Mouse (Mus musculus) embryonic facial prominence, embryonic 10.5 days (tissue): ENCODE measurements around the gene Ntmt1. TPM values are rescaled to one million over a fixed set of nuclear protein-coding genes. Genes with fewer than 3 reads are reported as not detected.

Experiments
- DNase-seq: peaks from one replicate; pipeline ENCODE4 v3.0.0-alpha.2; 2017; ENCODE audit warnings: low spot score
- H3K27ac ChIP-seq: fragments of 300-500 bp; sonication (generic); replicated peaks from 2 replicates; pipeline ENCODE4 v1.5.1; 2016; ENCODE audit warnings: mild to moderate bottlenecking
- H3K27me3 ChIP-seq: fragments of 300-500 bp; sonication (generic); replicated peaks from 2 replicates; pipeline ENCODE4 v1.6.1; 2016; ENCODE audit warnings: low read depth, mild to moderate bottlenecking; ENCODE audit not compliant: poor library complexity, severe bottlenecking
- H3K36me3 ChIP-seq: fragments of 300-500 bp; sonication (generic); replicated peaks from 2 replicates; pipeline ENCODE4 v1.6.1; 2016; ENCODE audit warnings: mild to moderate bottlenecking, moderate library complexity
- H3K4me1 ChIP-seq: fragments of 300-500 bp; sonication (generic); 2 replicates; pipeline ENCODE4 v1.6.1; 2016
- H3K4me3 ChIP-seq: fragments of 300-500 bp; sonication (generic); 2 replicates; pipeline ENCODE4 v1.5.1; 2016; ENCODE audit warnings: mild to moderate bottlenecking, moderate library complexity
- H3K9me3 ChIP-seq: fragments of 300-500 bp; sonication (generic); 2 replicates; pipeline ENCODE4 v1.6.1; 2016; ENCODE audit warnings: mild to moderate bottlenecking
- WGBS: fragments of 180-500 bp; shearing (Covaris S2); methylation state at CpG from one replicate; pipeline ENCODE4 v1.1.7; 2016; 5-methylcytosine and 5-hydroxymethylcytosine counted together
- polyA plus RNA-seq: library from polyadenylated mRNA; unstranded; fragments of >200 nt; fragmentation: Nextera tagmentation; extraction: Ambion mirVana; gene quantifications from 2 replicates; pipeline ENCODE4 v1.2.1, GENCODE M21; 2016

Ntmt1 gene
- polyA plus RNA-seq, 1 experiment from 2014 or later: 135 TPM

DNA sequence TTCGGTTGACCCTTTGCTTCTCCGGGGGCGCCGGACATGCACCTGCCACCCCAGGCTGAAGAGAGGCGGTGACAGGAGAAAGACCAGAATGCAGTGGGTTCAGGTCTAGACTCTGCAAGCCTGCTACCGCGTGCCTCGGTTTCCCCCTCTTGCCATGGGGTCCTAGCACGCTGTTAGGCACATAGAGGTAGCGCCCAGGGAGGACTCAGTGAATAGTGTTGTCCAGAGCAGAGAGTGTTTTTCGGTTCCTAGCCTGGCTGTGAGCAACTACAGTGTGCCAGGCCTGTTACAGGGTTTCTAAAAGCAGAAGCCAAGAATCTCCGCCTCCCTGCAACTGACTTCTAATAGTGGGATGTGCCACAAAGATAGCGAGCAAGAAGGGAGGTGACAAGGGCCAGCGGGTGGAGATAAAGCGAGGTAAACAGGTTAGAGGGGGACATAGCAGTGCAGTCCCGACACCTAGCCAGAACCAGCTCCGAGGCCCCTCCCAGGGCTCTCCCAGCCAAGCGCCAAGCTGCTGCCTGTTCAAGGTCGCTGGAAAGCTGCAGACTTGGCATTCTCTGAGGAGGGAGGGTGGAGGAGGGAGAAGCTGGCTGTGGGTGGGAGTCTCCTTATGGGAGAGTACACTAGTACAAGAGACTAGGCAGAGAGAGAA, 35.7 kb upstream of the Ntmt1 start:
- Histone ChIP-seq H3K9me3 (no peaks in the 10 kb centered on the region), H3K36me3 (no peaks in the 10 kb centered on the region), H3K4me1 (peaks cover 79% of the 10 kb centered on the region), H3K27me3 (peaks cover 18% of the 10 kb centered on the region; the same call in 1 of the 2 replicates), H3K27ac (peak overlapping the region; percentile 89), H3K4me3 (peak overlapping the region; percentile 67)
- 7% methylated on average over 19 of the region's 19 CpGs for WGBS
- peak; percentile 55 for DNase-seq

- Histone ChIP-seq H3K27ac (peak overlapping the region; percentile 89), H3K27me3 (peaks cover 18% of the 10 kb centered on the region; the same call in 1 of the 2 replicates), H3K4me1 (peaks cover 83% of the 10 kb centered on the region), H3K9me3 (no peaks in the 10 kb centered on the region), H3K4me3 (peak overlapping the region; percentile 67; the same call in 1 of the 2 replicates), H3K36me3 (no peaks in the 10 kb centered on the region)
- DNase-seq: peak; percentile 54
- WGBS: 39% methylated on average over 15 of the region's 15 CpGs
Observed at GRCm38 (mm10) chr2:30772581-30773312, 34.9 kb upstream of the Ntmt1 start.

- H3K27me3 ChIP-seq: peaks cover 18% of the 10 kb centered on the region; the same call in 1 of the 2 replicates
- DNase-seq: no peak
- no peaks in the 10 kb centered on the region for H3K36me3 ChIP-seq
- no peaks in the 10 kb centered on the region for H3K9me3 ChIP-seq
- peaks cover 83% of the 10 kb centered on the region for H3K4me1 ChIP-seq
- no peak overlapping the region for H3K4me3 ChIP-seq
- WGBS: 85% methylated on average over 8 of the region's 8 CpGs
- peak overlapping the region; percentile 89 for H3K27ac ChIP-seq
Observed at GRCm38 (mm10) chr2:30773313-30774005, 34.2 kb upstream of the Ntmt1 start.

GRCm38 (mm10) chr2:30775955-30776354, 31.7 kb upstream of the Ntmt1 start:
- no peak for DNase-seq
- Histone ChIP-seq H3K36me3 (no peaks in the 10 kb centered on the region), H3K4me1 (peaks cover 86% of the 10 kb centered on the region), H3K9me3 (no peaks in the 10 kb centered on the region), H3K4me3 (no peak overlapping the region), H3K27me3 (peaks cover 10% of the 10 kb centered on the region; the same call in 1 of the 2 replicates), H3K27ac (0 out of 2 replicates have a peak overlapping the region, but pooled peaks have one; percentile 1)
- 60% methylated on average over 3 of the region's 3 CpGs for WGBS

- DNase-seq: no peak
- peaks cover 10% of the 10 kb centered on the region; the same call in 1 of the 2 replicates for H3K27me3 ChIP-seq
- no peaks in the 10 kb centered on the region for H3K9me3 ChIP-seq
- peak overlapping the region; percentile 12; the same call in 1 of the 2 replicates for H3K27ac ChIP-seq
- 84% methylated on average over 3 of the region's 3 CpGs for WGBS
- H3K4me1 ChIP-seq: peaks cover 82% of the 10 kb centered on the region
- no peak overlapping the region for H3K4me3 ChIP-seq
- H3K36me3 ChIP-seq: no peaks in the 10 kb centered on the region
Observed at GRCm38 (mm10) chr2:30777266-30777665, 30.4 kb upstream of the Ntmt1 start.

DNA sequence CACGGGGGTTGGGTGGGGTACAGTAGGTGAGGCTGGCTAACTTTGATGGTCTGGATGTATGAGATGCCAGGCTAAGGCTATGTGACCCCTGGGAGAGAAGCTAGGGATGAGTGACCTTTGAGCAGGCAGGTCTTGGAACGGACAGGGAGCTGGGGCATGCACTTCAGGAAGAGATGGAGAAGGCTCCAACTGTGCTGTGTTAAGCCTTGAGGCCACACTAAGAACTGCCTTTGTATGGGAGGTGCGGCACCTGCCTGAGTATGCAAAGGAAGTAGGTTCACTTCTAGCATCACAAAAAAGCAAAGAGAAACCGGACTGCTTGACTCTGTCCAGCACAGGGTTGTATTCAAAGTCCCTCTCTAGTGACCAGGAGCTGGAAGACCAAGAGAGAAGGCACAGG, 29.4 kb upstream of the Ntmt1 start:
- 60% methylated on average over 4 of the region's 4 CpGs for WGBS
- Histone ChIP-seq H3K9me3 (no peaks in the 10 kb centered on the region), H3K36me3 (no peaks in the 10 kb centered on the region), H3K4me1 (peaks cover 79% of the 10 kb centered on the region), H3K27me3 (peaks cover 10% of the 10 kb centered on the region; the same call in 1 of the 2 replicates), H3K4me3 (no peak overlapping the region), H3K27ac (peak overlapping the region; percentile 73)
- DNase-seq: no peak

GRCm38 (mm10) chr2:30779241-30779640, 28.4 kb upstream of the Ntmt1 start:
- Histone ChIP-seq H3K4me1 (peaks cover 79% of the 10 kb centered on the region), H3K9me3 (no peaks in the 10 kb centered on the region), H3K27me3 (peaks cover 7% of the 10 kb centered on the region; the same call in 1 of the 2 replicates), H3K27ac (peak overlapping the region; percentile 73), H3K4me3 (peak overlapping the region; percentile 22; the same call in 1 of the 2 replicates), H3K36me3 (no peaks in the 10 kb centered on the region)
- peak; percentile 81 for DNase-seq
- under 1% methylated on average over 5 of the region's 5 CpGs for WGBS

- peaks cover 87% of the 10 kb centered on the region for H3K4me1 ChIP-seq
- WGBS: 79% methylated on average over 8 of the region's 8 CpGs
- H3K9me3 ChIP-seq: no peaks in the 10 kb centered on the region
- H3K27ac ChIP-seq: peak overlapping the region; percentile 90
- no peak for DNase-seq
- H3K36me3 ChIP-seq: no peaks in the 10 kb centered on the region
- peak overlapping the region; percentile 53 for H3K4me3 ChIP-seq
- 0 out of 2 replicates have a peak, but pooled peaks cover 5% of the 10 kb centered on the region for H3K27me3 ChIP-seq
Observed at GRCm38 (mm10) chr2:30782312-30783290, 25.0 kb upstream of the Ntmt1 start.

DNA sequence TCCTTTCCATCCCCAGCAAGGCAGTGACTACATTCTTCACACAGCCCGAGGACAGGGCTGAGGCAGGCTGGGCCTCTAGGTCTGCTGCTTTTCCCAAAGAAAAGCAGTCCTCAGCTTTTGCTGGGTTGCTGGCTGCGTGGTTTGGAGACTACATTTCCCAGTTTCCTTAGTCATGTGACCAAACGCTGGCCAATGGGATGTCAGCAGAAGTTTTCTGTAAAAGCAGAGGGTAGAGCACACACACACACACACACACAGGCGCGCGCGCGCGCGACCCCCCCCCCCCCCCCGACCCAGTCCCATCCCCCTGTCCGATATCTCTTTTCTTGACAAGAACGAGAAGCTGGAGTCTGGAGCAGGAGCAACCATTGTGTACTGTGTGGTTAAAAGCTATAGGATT, 24.3 kb upstream of the Ntmt1 start:
- H3K27me3 ChIP-seq: 0 out of 2 replicates have a peak, but pooled peaks cover 5% of the 10 kb centered on the region
- H3K9me3 ChIP-seq: no peaks in the 10 kb centered on the region
- WGBS: under 1% methylated on average over 13 of the region's 13 CpGs
- H3K27ac ChIP-seq: peak overlapping the region; percentile 90
- no peaks in the 10 kb centered on the region for H3K36me3 ChIP-seq
- peaks cover 81% of the 10 kb centered on the region for H3K4me1 ChIP-seq
- peak overlapping the region; percentile 53 for H3K4me3 ChIP-seq
- peak; percentile 83 for DNase-seq

GRCm38 (mm10) chr2:30784078-30784994, 23.3 kb upstream of the Ntmt1 start:
- Histone ChIP-seq H3K36me3 (no peaks in the 10 kb centered on the region), H3K4me1 (peaks cover 71% of the 10 kb centered on the region), H3K4me3 (peak overlapping the region; percentile 53), H3K27me3 (0 out of 2 replicates have a peak, but pooled peaks cover 5% of the 10 kb centered on the region), H3K9me3 (no peaks in the 10 kb centered on the region), H3K27ac (peak overlapping the region; percentile 90)
- DNase-seq: peak; percentile 90
- WGBS: 8% methylated on average over 40 of the region's 40 CpGs
